Comparison of ENCODE assay signal across 8 mouse cellular contexts in genomic region chr2:38429752-38430378, GRCm38 (mm10).
DNase-seq lines count a peak whose midpoint lies in the region; ATAC-seq and TF ChIP-seq lines count a peak whose summit lies in the region.

No protein-coding gene starts in this region.

- DNase-seq in hindbrain, embryonic 11.5 days (ENCODE audit: low spot score), result peak; percentile 84
- DNase-seq in brain, adult 2 months (ENCODE audit: low read depth, low spot score), result peak; percentile 65
- DNase-seq in hindbrain, postnatal 0 days (ENCODE audit: low spot score), result peak; percentile 75
- DNase-seq in left cerebral cortex, postnatal 10 days (ENCODE audit: extremely low spot score in 1 of 2, low spot score in 2 of 2), result peak; percentile 46 to 60
- peak; percentile 77 for DNase-seq in neural tube, embryonic 11.5 days (ENCODE audit: low spot score)
- peak; percentile 87 for DNase-seq in testis, postnatal 10 days (ENCODE audit: low spot score)

- H3K9me3 ChIP-seq in hindbrain, embryonic 11.5 days (ENCODE audit: control insufficient read depth, low read length), result no peaks in the 10 kb centered on the region
- H3K9me3 ChIP-seq in hindbrain, embryonic 13.5 days, result no peaks in the 10 kb centered on the region
- H3K9me3 ChIP-seq in hindbrain, postnatal 0 days (ENCODE audit: low read length), result no peaks in the 10 kb centered on the region
- no peaks in the 10 kb centered on the region for H3K9me3 ChIP-seq in neural tube, embryonic 11.5 days (ENCODE audit: control insufficient read depth, low read length)

- ATAC-seq in hindbrain, embryonic 11.5 days (ENCODE audit: low FRiP score), result no peak
- ATAC-seq in hindbrain, embryonic 13.5 days (ENCODE audit: low FRiP score), result no peak
- ATAC-seq in erythroid progenitor cell, adult 5-6 weeks (replicated peaks; ENCODE audit: low FRiP score, poor library complexity, severe bottlenecking), result 0 out of 2 replicates have a peak, but pooled peaks have one; percentile 37
- ATAC-seq in hindbrain, postnatal 0 days, result no peak
- ATAC-seq in neural tube, embryonic 11.5 days (ENCODE audit: insufficient read depth, low FRiP score, low TSS enrichment), result no peak

- no peak overlapping the region for H3K27ac ChIP-seq in hindbrain, embryonic 11.5 days (ENCODE audit: low read depth, low read length)
- no peak overlapping the region for H3K27ac ChIP-seq in hindbrain, embryonic 13.5 days
- H3K27ac ChIP-seq in hindbrain, postnatal 0 days, result no peak overlapping the region
- H3K27ac ChIP-seq in neural tube, embryonic 11.5 days (ENCODE audit: low read depth, low read length), result no peak overlapping the region

- WGBS in hindbrain, embryonic 11.5 days, result 40% methylated on average over 6 of the region's 6 CpGs
- 38% methylated on average over 6 of the region's 6 CpGs for WGBS in hindbrain, embryonic 13.5 days
- WGBS in hindbrain, postnatal 0 days, result 37% methylated on average over 6 of the region's 6 CpGs
- 38% methylated on average over 6 of the region's 6 CpGs for WGBS in neural tube, embryonic 11.5 days

- peak; percentile 80 for TF ChIP-seq CTCF in hindbrain, postnatal 0 days (IDR thresholded peaks at IDR 0.05; ENCODE audit: low read depth)

- H3K36me3 ChIP-seq in hindbrain, embryonic 11.5 days (ENCODE audit: control insufficient read depth, insufficient read depth, low read length), result no peaks in the 10 kb centered on the region
- H3K36me3 ChIP-seq in hindbrain, embryonic 13.5 days, result no peaks in the 10 kb centered on the region
- no peaks in the 10 kb centered on the region for H3K36me3 ChIP-seq in hindbrain, postnatal 0 days (ENCODE audit: insufficient read depth, low read length)
- no peaks in the 10 kb centered on the region for H3K36me3 ChIP-seq in neural tube, embryonic 11.5 days (ENCODE audit: control insufficient read depth, insufficient read depth, low read length)

- no peak overlapping the region for H3K4me3 ChIP-seq in hindbrain, embryonic 11.5 days (ENCODE audit: low read depth, low read length)
- H3K4me3 ChIP-seq in hindbrain, embryonic 13.5 days, result no peak overlapping the region
- no peak overlapping the region for H3K4me3 ChIP-seq in hindbrain, postnatal 0 days (ENCODE audit: low read length)
- H3K4me3 ChIP-seq in neural tube, embryonic 11.5 days (ENCODE audit: low read depth, low read length), result no peak overlapping the region

- intact Hi-C loops in left cerebral cortex, postnatal 10 days (cut with DNase I), result loop anchor here (5.0 kb wide), 1 partner anchor 162 kb away; no protein-coding TSS in a partner anchor

- no peak overlapping the region for H3K4me2 ChIP-seq in hindbrain, embryonic 11.5 days (replicated peaks; ENCODE audit: low read depth, low read length)
- no peak overlapping the region for H3K4me2 ChIP-seq in hindbrain, embryonic 13.5 days
- H3K4me2 ChIP-seq in hindbrain, postnatal 0 days (ENCODE audit: low read depth, low read length), result no peak overlapping the region
- no peak overlapping the region for H3K4me2 ChIP-seq in neural tube, embryonic 11.5 days (ENCODE audit: low read depth)

- H3K27me3 ChIP-seq in hindbrain, embryonic 11.5 days (ENCODE audit: control insufficient read depth, insufficient read depth, low read length), result no peaks in the 10 kb centered on the region
- H3K27me3 ChIP-seq in hindbrain, embryonic 13.5 days, result 0 out of 2 replicates have a peak, but pooled peaks cover 11% of the 10 kb centered on the region
- peaks cover 4% of the 10 kb centered on the region; the same call in 1 of the 2 replicates for H3K27me3 ChIP-seq in hindbrain, postnatal 0 days (ENCODE audit: insufficient read depth, low read length)
- no peaks in the 10 kb centered on the region for H3K27me3 ChIP-seq in neural tube, embryonic 11.5 days (ENCODE audit: control insufficient read depth, insufficient read depth, low read length)

- no peak overlapping the region for H3K9ac ChIP-seq in hindbrain, embryonic 11.5 days (ENCODE audit: low read depth, low read length)
- H3K9ac ChIP-seq in hindbrain, embryonic 13.5 days, result no peak overlapping the region
- no peak overlapping the region for H3K9ac ChIP-seq in hindbrain, postnatal 0 days (replicated peaks; ENCODE audit: low read length)
- H3K9ac ChIP-seq in neural tube, embryonic 11.5 days (ENCODE audit: low read length), result no peak overlapping the region

- no peaks in the 10 kb centered on the region for H3K4me1 ChIP-seq in hindbrain, embryonic 11.5 days (replicated peaks; ENCODE audit: control insufficient read depth, insufficient read depth, low read length)
- peaks cover 5% of the 10 kb centered on the region for H3K4me1 ChIP-seq in hindbrain, embryonic 13.5 days (replicated peaks)
- no peaks in the 10 kb centered on the region for H3K4me1 ChIP-seq in hindbrain, postnatal 0 days (ENCODE audit: insufficient read depth, low read length)
- peaks cover 5% of the 10 kb centered on the region for H3K4me1 ChIP-seq in neural tube, embryonic 11.5 days (ENCODE audit: control insufficient read depth, insufficient read depth, low read length)
